Mouse (Mus musculus) heart, embryonic 13.5 days (tissue): Measurements from ENCODE around the gene Cep135. TPM values are rescaled to one million over a fixed set of nuclear protein-coding genes. Genes with fewer than 3 reads are reported as not detected.

ENCODE experiments used
- ATAC-seq: fragments of 200-750 bp; cut with Nextera tagmentation; 2 replicates; pipeline ENCODE4 v1.8.0; 2017; ENCODE audit warnings: moderate TSS enrichment; ENCODE audit not compliant: insufficient number of reproducible peaks, low FRiP score, low TSS enrichment; ENCODE audit errors: extremely low read depth
- H3K27ac ChIP-seq: fragments of 300-500 bp; sonication (generic); replicated peaks from 2 replicates; pipeline ENCODE4 v1.5.1; 2015; ENCODE audit warnings: moderate library complexity, mild to moderate bottlenecking, inconsistent platforms
- H3K27me3 ChIP-seq: fragments of 300-500 bp; sonication (generic); replicated peaks from 2 replicates; pipeline ENCODE4 v1.6.1; 2015; ENCODE audit warnings: mild to moderate bottlenecking, inconsistent platforms
- H3K36me3 ChIP-seq: fragments of 300-500 bp; sonication (generic); 2 replicates; pipeline ENCODE4 v1.6.1; 2015; ENCODE audit warnings: mild to moderate bottlenecking, inconsistent platforms
- H3K4me1 ChIP-seq: fragments of 300-500 bp; sonication (generic); 2 replicates; pipeline ENCODE4 v1.6.1; 2015; ENCODE audit warnings: inconsistent platforms
- H3K4me2 ChIP-seq: fragments of 300-500 bp; sonication (generic); 2 replicates; pipeline ENCODE4 v1.6.1; 2015; ENCODE audit warnings: inconsistent platforms, mild to moderate bottlenecking, moderate library complexity
- H3K4me3 ChIP-seq: fragments of 300-500 bp; sonication (generic); 2 replicates; pipeline ENCODE4 v1.5.1; 2015; ENCODE audit warnings: moderate library complexity, mild to moderate bottlenecking, inconsistent platforms
- H3K9ac ChIP-seq: fragments of 300-500 bp; sonication (generic); 2 replicates; pipeline ENCODE4 v1.6.1; 2015; ENCODE audit warnings: inconsistent platforms, mild to moderate bottlenecking, moderate library complexity
- H3K9me3 ChIP-seq: fragments of 300-500 bp; sonication (generic); 2 replicates; pipeline ENCODE4 v1.6.1; 2016; ENCODE audit warnings: inconsistent platforms
- WGBS: fragments of 180-500 bp; shearing (Covaris S2); methylation state at CpG from one replicate; pipeline ENCODE4 v1.1.7; 2015; ENCODE audit warnings: mixed read lengths; 5-methylcytosine and 5-hydroxymethylcytosine counted together
- polyA plus RNA-seq: library from polyadenylated mRNA; unstranded; fragments of >200 nt; fragmentation: Nextera tagmentation; extraction: Ambion mirVana; gene quantifications from 2 replicates; pipeline ENCODE4 v1.2.1, GENCODE M21; 2015

Cep135 gene
- polyA plus RNA-seq, 1 experiment from 2014 or later, result 5.0 TPM

DNA sequence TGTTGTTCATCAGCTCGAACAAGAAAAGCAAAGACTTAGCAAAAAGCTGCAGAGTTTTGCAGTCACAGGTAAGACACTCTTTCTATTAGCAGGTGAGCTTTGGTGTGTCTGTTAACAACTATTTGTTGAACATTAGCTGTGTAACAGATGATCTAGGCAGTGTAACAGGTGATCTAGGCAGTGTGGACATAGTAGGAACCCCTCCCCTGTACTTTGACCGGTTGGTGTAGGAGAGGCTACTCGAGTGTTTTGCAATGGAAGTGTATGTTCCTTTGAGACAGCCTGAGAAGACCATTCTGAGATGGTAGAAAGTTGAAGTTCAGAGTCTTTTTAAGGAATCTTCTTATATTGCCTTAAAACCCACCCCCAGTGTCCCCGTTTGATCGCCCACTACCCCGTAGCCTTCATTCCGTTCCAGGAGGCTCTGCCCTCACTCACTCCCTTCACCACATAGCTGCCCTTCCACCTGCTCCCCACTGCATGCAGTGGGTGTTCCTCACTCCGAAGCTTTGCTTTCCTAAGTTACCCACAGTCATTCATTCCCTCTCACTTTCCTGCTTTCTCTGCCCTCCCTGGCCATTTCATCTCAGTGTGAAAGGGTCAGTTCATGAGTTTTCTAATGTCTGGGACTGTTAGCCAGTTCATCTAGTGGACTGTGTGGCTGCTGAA is 21.3 kb downstream of the Cep135 start:
- Histone ChIP-seq H3K27ac (no peak overlapping the region), H3K4me2 (no peak overlapping the region), H3K4me1 (peaks cover 3% of the 10 kb centered on the region; the same call in 1 of the 2 replicates), H3K4me3 (no peak overlapping the region), H3K9ac (no peak overlapping the region), H3K9me3 (no peaks in the 10 kb centered on the region), H3K27me3 (no peaks in the 10 kb centered on the region), H3K36me3 (peaks cover 95% of the 10 kb centered on the region)
- ATAC-seq, result no peak
- 89% methylated on average over 8 of the region's 8 CpGs for WGBS

DNA sequence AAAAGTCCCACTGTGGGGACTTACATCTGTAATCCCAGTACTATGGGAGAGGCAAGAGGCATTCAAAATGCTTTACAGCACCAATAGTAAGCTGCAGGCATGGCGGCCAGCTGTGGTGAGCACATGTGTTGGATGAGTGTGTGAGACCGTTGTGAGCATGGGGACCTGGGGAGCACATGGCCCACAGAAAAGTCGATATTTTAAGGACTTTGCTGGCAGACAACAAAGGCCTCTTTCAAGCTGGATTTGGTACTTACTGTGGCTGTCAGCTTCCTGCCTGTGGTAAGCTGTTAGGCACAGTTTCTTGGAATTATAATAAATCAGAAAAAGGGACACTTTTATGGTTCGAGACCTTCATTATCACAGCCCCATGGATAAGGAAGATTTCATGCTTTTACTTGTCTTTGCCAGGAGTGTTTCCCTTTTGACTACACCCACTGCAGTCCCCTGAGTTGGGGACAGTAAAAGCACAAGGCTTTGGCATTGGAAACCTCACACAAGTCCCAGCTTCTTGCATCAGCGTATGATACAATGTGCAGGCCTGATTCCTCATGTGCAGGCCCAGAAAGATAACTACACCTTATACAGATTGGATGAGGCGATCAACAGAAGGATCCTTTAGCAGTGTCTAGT is 24.5 kb downstream of the Cep135 start:
- no peak overlapping the region for H3K4me2 ChIP-seq
- no peak overlapping the region for H3K9ac ChIP-seq
- no peak for ATAC-seq
- H3K27ac ChIP-seq, result no peak overlapping the region
- WGBS, result 86% methylated on average over 6 of the region's 6 CpGs
- no peaks in the 10 kb centered on the region for H3K9me3 ChIP-seq
- H3K4me1 ChIP-seq, result no peaks in the 10 kb centered on the region
- H3K27me3 ChIP-seq, result no peaks in the 10 kb centered on the region
- H3K4me3 ChIP-seq, result no peak overlapping the region
- H3K36me3 ChIP-seq, result peaks cover 93% of the 10 kb centered on the region

DNA sequence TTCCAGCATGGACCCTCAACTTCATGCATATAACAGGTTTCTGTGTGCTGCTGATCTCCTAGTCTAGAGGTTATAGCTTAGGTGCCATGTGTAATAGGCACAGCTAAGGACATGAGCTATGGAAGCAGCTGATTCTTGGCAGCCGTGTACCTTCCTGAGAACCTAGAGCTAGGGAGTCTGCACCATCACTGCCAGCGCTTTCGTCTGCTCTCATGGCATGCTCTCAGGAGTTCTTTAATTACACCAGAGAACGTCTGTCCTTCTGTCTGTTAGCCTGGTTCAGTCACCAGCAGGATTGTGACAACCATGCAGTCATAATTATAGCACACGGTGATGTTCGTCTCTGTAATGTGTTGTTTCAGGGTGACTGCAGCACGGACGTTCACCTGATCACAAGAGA is 26.8 kb downstream of the Cep135 start:
- whole genome bisulfite sequencing, result 87% methylated on average over 8 of the region's 8 CpGs
- H3K9ac ChIP-seq, result no peak overlapping the region
- H3K36me3 ChIP-seq, result peaks cover 92% of the 10 kb centered on the region
- H3K4me2 ChIP-seq, result no peak overlapping the region
- H3K27me3 ChIP-seq, result no peaks in the 10 kb centered on the region
- no peaks in the 10 kb centered on the region for H3K9me3 ChIP-seq
- H3K4me1 ChIP-seq, result no peaks in the 10 kb centered on the region
- H3K27ac ChIP-seq, result no peak overlapping the region
- ATAC-seq, result no peak
- H3K4me3 ChIP-seq, result no peak overlapping the region

DNA sequence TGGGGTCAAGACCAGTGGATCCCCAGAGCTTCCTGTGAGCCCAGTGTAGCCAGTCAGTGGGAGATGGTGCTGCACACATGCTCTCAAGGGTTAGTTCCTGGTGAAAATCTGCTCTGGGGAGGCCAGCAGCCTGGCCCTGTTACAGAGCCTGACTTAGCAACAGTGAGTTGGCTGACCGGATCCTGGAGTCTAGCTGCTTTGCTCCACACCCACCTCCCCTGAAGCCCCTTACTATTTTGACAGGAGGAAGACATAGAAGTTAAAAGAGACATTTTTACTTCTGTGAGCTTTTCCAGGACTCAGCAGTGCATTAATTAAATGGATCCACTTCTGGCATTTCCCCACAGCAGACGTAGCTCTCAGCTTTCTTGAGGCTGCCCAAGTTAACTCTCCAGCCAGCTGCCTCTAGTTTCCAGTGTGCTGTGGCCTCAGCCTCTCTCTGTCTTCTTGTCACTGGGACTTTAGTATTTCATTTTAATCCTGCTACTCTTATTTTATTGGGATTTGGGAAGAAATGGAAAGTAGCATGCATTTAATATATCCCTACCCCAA is 27.8 kb downstream of the Cep135 start:
- H3K9ac ChIP-seq, result no peak overlapping the region
- H3K4me1 ChIP-seq, result no peaks in the 10 kb centered on the region
- no peak overlapping the region for H3K4me2 ChIP-seq
- H3K9me3 ChIP-seq, result no peaks in the 10 kb centered on the region
- no peaks in the 10 kb centered on the region for H3K27me3 ChIP-seq
- no peak overlapping the region for H3K4me3 ChIP-seq
- ATAC-seq, result no peak
- H3K27ac ChIP-seq, result no peak overlapping the region
- 90% methylated on average over 2 of the region's 2 CpGs for WGBS
- peaks cover 83% of the 10 kb centered on the region for H3K36me3 ChIP-seq

DNA sequence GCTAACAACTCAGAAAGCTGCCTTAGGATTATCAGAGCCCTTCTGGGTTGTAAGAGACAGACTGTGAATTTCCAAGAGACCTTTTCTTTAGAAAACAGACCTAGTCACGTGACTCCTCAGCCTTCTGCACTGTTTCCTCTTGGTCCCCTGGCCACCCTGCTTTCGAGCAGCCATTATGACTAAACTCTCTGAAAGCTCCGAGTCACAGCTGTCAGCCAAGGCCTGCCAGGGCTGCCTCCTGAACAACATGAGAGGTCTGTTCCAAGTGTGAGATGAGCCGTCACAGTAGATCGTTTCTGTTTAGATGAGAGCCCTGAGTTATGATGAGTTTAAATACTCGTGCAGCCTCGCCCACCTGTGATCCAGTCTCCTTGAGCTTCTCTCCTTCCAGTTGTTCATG is 30.3 kb downstream of the Cep135 start:
- Histone ChIP-seq H3K4me1 (no peaks in the 10 kb centered on the region), H3K9ac (no peak overlapping the region), H3K9me3 (no peaks in the 10 kb centered on the region), H3K36me3 (peaks cover 79% of the 10 kb centered on the region), H3K27me3 (no peaks in the 10 kb centered on the region), H3K27ac (no peak overlapping the region), H3K4me2 (no peak overlapping the region), H3K4me3 (no peak overlapping the region)
- no peak for ATAC-seq
- WGBS, result 80% methylated on average over 7 of the region's 7 CpGs

DNA sequence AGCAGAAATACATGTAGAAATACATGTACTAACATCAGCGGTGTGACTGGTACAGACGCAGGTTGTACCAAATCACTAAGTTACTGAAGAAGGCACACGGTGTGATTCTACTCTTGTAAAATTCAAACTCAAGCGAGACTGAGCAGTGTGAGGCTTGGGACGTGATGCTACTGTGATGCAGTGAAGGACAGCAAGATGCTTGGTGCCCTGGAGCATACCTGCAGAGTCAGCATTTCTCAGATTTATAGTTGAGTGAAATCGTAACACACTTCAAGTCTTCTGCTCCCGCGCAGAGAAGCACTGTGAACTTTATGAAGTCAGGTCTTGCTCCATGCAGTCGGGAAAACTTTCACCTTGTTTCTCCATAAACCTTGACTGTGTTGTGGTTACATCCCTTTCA is 35.3 kb downstream of the Cep135 start:
- no peak overlapping the region for H3K4me2 ChIP-seq
- no peaks in the 10 kb centered on the region for H3K9me3 ChIP-seq
- ATAC-seq, result no peak
- H3K4me3 ChIP-seq, result no peak overlapping the region
- 95% methylated on average over 9 of the region's 9 CpGs for WGBS
- H3K27ac ChIP-seq, result no peak overlapping the region
- H3K9ac ChIP-seq, result no peak overlapping the region
- H3K27me3 ChIP-seq, result no peaks in the 10 kb centered on the region
- peaks cover 67% of the 10 kb centered on the region for H3K36me3 ChIP-seq
- H3K4me1 ChIP-seq, result no peaks in the 10 kb centered on the region

DNA sequence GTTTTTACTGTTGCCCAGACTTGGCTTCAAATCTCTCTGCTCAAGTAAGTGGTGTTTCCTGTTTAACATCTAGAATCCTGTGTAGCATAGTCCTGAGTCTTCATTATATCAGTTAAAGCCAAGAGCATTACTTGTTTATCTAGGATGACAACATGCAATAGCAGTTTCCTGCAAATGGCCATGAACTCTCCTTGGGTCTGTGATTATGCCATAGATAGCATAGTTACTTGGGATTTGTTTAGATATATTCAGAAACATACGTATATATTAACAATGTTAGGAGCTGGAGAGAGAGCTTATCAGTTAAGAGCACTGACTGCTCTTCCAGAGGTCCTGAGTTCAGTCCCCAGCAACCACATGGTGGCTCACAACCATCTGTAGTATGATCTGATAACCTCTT is 39.3 kb downstream of the Cep135 start:
- Histone ChIP-seq H3K27me3 (no peaks in the 10 kb centered on the region), H3K36me3 (peaks cover 62% of the 10 kb centered on the region), H3K4me1 (no peaks in the 10 kb centered on the region; the same call in 1 of the 2 replicates), H3K27ac (no peak overlapping the region), H3K4me3 (no peak overlapping the region), H3K9ac (no peak overlapping the region), H3K4me2 (no peak overlapping the region), H3K9me3 (no peaks in the 10 kb centered on the region)
- 50% methylated on average over 1 of the region's 1 CpGs for WGBS
- no peak for ATAC-seq

DNA sequence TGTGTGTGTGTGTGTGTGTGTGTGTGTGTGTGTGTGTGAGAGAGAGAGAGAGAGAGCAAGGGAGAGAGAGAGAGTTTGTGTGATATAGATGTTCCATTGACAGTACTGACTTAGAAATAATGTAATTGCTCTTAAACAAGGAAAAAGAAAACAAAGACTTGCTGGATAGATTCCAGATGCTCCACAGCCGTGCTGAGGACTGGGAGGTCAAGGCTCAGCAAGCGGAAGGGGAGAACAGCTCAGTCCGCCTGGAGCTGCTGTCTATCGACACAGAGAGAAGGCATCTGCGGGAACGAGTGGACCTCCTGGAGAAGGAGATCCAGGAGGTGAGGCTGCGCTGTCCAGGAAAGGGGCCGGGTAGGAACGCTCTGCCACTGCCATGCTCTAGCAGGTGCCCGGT is 45.5 kb downstream of the Cep135 start:
- ATAC-seq, result no peak
- H3K27me3 ChIP-seq, result no peaks in the 10 kb centered on the region
- H3K27ac ChIP-seq, result no peak overlapping the region
- H3K4me1 ChIP-seq, result no peaks in the 10 kb centered on the region; the same call in 1 of the 2 replicates
- H3K9ac ChIP-seq, result no peak overlapping the region
- H3K4me2 ChIP-seq, result no peak overlapping the region
- H3K36me3 ChIP-seq, result peaks cover 73% of the 10 kb centered on the region
- no peak overlapping the region for H3K4me3 ChIP-seq
- no peaks in the 10 kb centered on the region for H3K9me3 ChIP-seq
- 74% methylated on average over 10 of the region's 10 CpGs for WGBS

DNA sequence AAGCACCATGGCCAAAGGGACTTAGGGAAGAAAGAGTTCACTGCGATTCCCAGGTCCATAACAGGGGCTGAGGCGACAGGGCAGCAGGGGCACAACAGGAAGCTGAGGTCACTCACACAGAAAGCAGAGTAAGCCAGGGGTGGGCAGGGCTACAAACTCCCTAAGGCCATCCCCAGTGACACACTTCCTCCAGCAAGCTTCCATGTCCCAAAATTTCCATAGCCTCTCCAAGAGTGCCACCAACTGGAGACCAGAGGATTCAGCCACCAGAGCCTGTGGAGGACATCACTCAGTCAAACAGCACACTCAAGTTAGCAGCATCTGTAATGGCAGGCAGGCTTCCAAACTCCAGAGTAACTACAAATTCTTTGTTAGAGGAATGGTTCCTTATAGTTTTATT is 47.1 kb downstream of the Cep135 start:
- H3K27ac ChIP-seq, result no peak overlapping the region
- H3K4me1 ChIP-seq, result no peaks in the 10 kb centered on the region
- H3K27me3 ChIP-seq, result no peaks in the 10 kb centered on the region
- no peak overlapping the region for H3K4me2 ChIP-seq
- H3K9ac ChIP-seq, result no peak overlapping the region
- 71% methylated on average over 2 of the region's 2 CpGs for WGBS
- H3K9me3 ChIP-seq, result no peaks in the 10 kb centered on the region
- no peak overlapping the region for H3K4me3 ChIP-seq
- H3K36me3 ChIP-seq, result peaks cover 86% of the 10 kb centered on the region
- ATAC-seq, result no peak

DNA sequence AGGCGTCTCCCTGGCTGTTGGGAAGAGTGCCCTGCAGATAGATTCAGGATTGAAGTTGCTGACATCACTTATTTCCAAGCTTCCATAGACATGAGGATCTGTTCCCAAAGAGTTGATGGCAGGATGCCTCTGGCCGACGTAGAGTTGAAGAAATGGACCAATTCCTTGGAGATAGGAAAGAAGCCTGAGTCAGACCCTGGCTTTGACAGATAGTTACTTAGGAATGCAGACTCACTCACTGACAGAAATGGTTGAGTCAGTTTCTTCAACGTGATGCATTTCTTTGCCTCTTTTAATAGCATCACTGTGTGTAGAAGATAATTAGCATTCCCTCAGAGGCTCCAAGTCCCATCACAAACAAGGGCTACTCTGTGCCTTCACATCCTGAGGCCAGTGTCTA is 53.6 kb downstream of the Cep135 start:
- Histone ChIP-seq H3K4me3 (no peak overlapping the region), H3K9ac (no peak overlapping the region), H3K9me3 (no peaks in the 10 kb centered on the region), H3K4me1 (no peaks in the 10 kb centered on the region), H3K27me3 (no peaks in the 10 kb centered on the region), H3K36me3 (peaks cover 76% of the 10 kb centered on the region), H3K27ac (no peak overlapping the region), H3K4me2 (no peak overlapping the region)
- no peak for ATAC-seq
- WGBS, result 87% methylated on average over 4 of the region's 4 CpGs

DNA sequence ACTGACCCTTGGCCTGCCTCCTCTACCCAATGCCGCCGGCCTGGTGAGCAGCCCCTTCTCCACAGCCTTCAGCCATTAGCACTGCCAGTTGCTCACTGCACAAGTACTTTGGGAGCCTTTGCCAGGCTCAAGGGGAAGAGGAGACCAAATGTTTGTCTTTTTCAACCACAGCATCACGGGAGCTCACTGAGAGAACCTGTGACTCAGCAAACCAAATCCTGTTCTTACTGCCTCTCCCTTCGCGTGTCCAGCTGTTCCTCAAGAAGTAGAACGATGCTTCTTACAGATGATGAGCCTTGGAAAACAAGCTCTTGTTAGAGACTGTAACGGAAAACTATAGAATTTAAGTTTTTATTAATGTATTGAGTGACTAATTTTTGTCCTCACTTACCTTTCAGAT is 55.7 kb downstream of the Cep135 start:
- Histone ChIP-seq H3K36me3 (peaks cover 67% of the 10 kb centered on the region), H3K4me2 (no peak overlapping the region), H3K9me3 (no peaks in the 10 kb centered on the region), H3K27me3 (no peaks in the 10 kb centered on the region), H3K27ac (no peak overlapping the region), H3K9ac (no peak overlapping the region), H3K4me1 (no peaks in the 10 kb centered on the region), H3K4me3 (no peak overlapping the region)
- 91% methylated on average over 7 of the region's 7 CpGs for WGBS
- ATAC-seq, result no peak
